Mouse (Mus musculus): Measurements from ENCODE around the gene Hist1h3d.

DNA sequence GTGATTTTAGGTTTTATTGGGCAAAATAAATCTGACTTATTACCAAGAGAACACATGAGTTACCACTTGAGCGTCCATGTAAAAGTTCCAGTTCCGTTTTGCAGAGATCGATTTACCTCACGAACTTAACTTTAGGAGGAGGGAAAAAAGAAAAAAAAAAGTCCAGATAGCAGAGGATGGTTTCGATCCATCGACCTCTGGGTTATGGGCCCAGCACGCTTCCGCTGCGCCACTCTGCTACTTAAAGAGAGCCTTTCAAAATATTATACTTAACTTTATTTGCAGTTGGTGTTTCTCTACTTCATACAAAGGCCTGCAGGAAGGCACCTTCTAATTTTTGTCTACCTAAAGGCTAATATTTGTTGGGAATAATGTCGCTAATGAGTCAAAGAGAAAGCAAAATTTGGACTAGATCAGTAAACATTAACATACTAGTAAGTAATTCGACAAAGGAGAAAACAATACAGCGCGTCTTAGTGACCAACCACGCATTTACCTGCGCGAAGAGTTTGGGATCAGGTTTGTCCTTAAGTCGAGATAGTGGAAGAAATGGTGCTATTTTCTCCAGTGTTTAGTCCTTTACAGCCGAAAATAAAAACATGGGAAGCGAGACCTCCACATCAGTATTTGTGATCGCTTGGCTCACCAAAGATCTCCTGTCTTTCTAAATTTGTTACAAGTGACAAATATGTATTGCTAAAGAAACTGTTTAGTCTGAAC is 45.2 kb upstream of the Hist1h3d start:
- TF ChIP-seq POLR2A (IDR thresholded peaks at IDR 0.05; ENCODE audit: control insufficient read depth, extremely low read depth, insufficient read depth, low read length, poor library complexity) (no peak), CTCF (IDR thresholded peaks at IDR 0.05; ENCODE audit: borderline replicate concordance, control insufficient read depth, extremely low read depth, insufficient read depth, low read length, poor library complexity) (no peak)
